Mouse (Mus musculus) gastrocnemius, postnatal 4 days (tissue): ENCODE measurements around the gene Gm5868. TPM values are rescaled to one million over a fixed set of nuclear protein-coding genes. Genes with fewer than 3 reads are reported as not detected.

Experiments
- DNase-seq, 2 experiments: peaks; one replicate each; pipeline ENCODE4 v3.0.0; 2021 to 2022; ENCODE audit warnings: low spot score in 2 of 2, mixed read lengths in 2 of 2
- total RNA-seq, 2 experiments: library from RNA; stranded (reverse); gene quantifications; 2 replicates each; pipeline ENCODE4 v1.2.3; 2021

Gene Gm5868
- total RNA-seq, 2 experiments from 2014 or later: not detected

DNA sequence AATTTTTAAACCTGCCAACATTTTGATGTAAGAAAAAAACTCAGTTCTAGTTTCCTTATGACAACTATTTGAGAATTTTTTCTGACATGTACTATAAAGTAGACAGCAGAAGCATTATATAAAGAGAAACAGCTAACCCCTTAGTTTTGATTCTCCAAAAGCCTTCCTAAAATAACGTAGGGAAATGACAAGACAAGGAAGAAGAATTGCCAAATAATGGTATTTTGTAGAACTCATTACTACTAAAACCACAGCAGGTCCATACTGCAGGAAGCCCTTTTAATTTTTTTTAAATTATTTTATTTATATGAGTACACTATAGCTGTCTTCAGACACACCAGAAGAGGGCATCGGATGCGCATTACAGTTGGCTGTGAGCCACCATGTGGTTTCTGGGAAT, 36.1 kb downstream of the Gm5868 start:
- DNase-seq: no peak

Other genes starting within 250 kb of the Gm5868 start
- gene Corin, start 83.1 kb downstream of the Gm5868 start, total RNA-seq: 1 to 10 TPM; 1.5 to 2.0 TPM
- gene Nfxl1, start 27.9 kb downstream of the Gm5868 start, total RNA-seq: 10 to 100 TPM; 13.7 to 15.7 TPM
- gene Zar1, start 6.3 kb downstream of the Gm5868 start, total RNA-seq: not detected
- gene Cnga1, start 56.7 kb upstream of the Gm5868 start, total RNA-seq: not detected
- under 1 TPM; 0.78 to 0.81 TPM for gene Nipal1, start 60.2 kb upstream of the Gm5868 start, total RNA-seq
- gene Txk, start 165.2 kb upstream of the Gm5868 start, total RNA-seq: under 1 TPM; 0.18 to 0.25 TPM